ENCODE assay signal across 9 mouse cellular contexts in genomic region chr9:120569721-120570333, GRCm38 (mm10). TPM values are rescaled to one million over a fixed set of nuclear protein-coding genes. Genes with fewer than 3 reads are reported as not detected.
DNase-seq lines count a peak whose midpoint lies in the region; ATAC-seq and TF ChIP-seq lines count a peak whose summit lies in the region.
"Had no signal": no experiment of that assay in that cellular context is flagged by ENCODE, and none has a peak within 500 bp of the region (broad histone marks: within the 10 kb centered on the region; RNA-seq: fewer than 3 reads in every experiment).

No protein-coding gene starts in this region.

- no peaks in the 10 kb centered on the region for H3K27me3 ChIP-seq in heart, embryonic 11.5 days (ENCODE audit: control insufficient read depth, insufficient read depth, low read length)
- no peaks in the 10 kb centered on the region for H3K27me3 ChIP-seq in myocyte (ENCODE audit: control insufficient read depth, insufficient read depth, insufficient read length)
- H3K27me3 ChIP-seq: limb, embryonic 12.5 days had no signal

- no peak overlapping the region for H3ac ChIP-seq in myocyte (ENCODE audit: control insufficient read depth, insufficient read length)

- 0 out of 2 replicates have a peak overlapping the region, but pooled peaks have one; percentile 28 for H3K9ac ChIP-seq in heart, embryonic 11.5 days (ENCODE audit: low read depth, low read length)

- intact Hi-C loops in heart, postnatal 36 days (cut with DNase I) = loop anchor here (2.0 to 5.0 kb wide), 3 partner anchors 67 to 787 kb away; no protein-coding TSS in a partner anchor

- WGBS in heart, embryonic 11.5 days (ENCODE audit: insufficient replicate concordance) = 57% methylated on average over 13 of the region's 13 CpGs

- H3K27ac ChIP-seq in heart, embryonic 11.5 days (ENCODE audit: low read depth, low read length) = peak overlapping the region; percentile 41
- H3K27ac ChIP-seq: limb, embryonic 12.5 days had no signal

- no peaks in the 10 kb centered on the region for H3K9me3 ChIP-seq in heart, embryonic 11.5 days (replicated peaks; ENCODE audit: control insufficient read depth, low read length)
- H3K9me3 ChIP-seq: limb, embryonic 12.5 days had no signal

- H3K4me1 ChIP-seq in heart, embryonic 11.5 days (ENCODE audit: control insufficient read depth, insufficient read depth, low read length) = peaks cover 12% of the 10 kb centered on the region

- peaks cover 23% of the 10 kb centered on the region for H3K79me2 ChIP-seq in myocyte (ENCODE audit: control insufficient read depth, insufficient read depth)

- H3K36me3 ChIP-seq in heart, embryonic 11.5 days (ENCODE audit: control insufficient read depth, insufficient read depth, low read length) = peaks cover 9% of the 10 kb centered on the region
- peaks cover 25% of the 10 kb centered on the region for H3K36me3 ChIP-seq in myocyte (ENCODE audit: control insufficient read depth, insufficient read depth)

- ATAC-seq in heart, embryonic 11.5 days (replicated peaks; ENCODE audit: insufficient number of reproducible peaks, low FRiP score, low TSS enrichment) = no peak

- H3K4me2 ChIP-seq in heart, embryonic 11.5 days = peak overlapping the region; percentile 37
- H3K4me2 ChIP-seq in myocyte (ENCODE audit: low read depth) = no peak overlapping the region

- DNase-seq in heart, postnatal 36 days = no peak
- DNase-seq in thymus, postnatal 0 days (ENCODE audit: low spot score) = peak; percentile 47
- no peak for DNase-seq in thymus, postnatal 36 days
- peak; percentile 61 to 79 for DNase-seq in cerebellum, postnatal 14 days
- DNase-seq in kidney, postnatal 36 days = peak; percentile 37 to 76
- DNase-seq in gastrocnemius, postnatal 25 days = no peak

- no peak overlapping the region; the same call in 1 of the 2 replicates for H3K4me3 ChIP-seq in heart, embryonic 11.5 days (ENCODE audit: low read depth, low read length)
- peak overlapping the region; percentile 86 for H3K4me3 ChIP-seq in myocyte

- TF ChIP-seq POLR2A in myocyte (IDR thresholded peaks at IDR 0.05; ENCODE audit: insufficient read length, low read depth) = no peak

TF ChIP-seq in myocyte, 11 proteins besides CTCF, POLR2A, EP300 and RAD21:
- no peak for TF ChIP-seq SRF (IDR thresholded peaks at IDR 0.05; ENCODE audit: control insufficient read depth, insufficient read length, low read depth)
- no peak for TF ChIP-seq E2F4 (IDR thresholded peaks at IDR 0.05; ENCODE audit: insufficient read depth)
- no peak for TF ChIP-seq TCF3 (IDR thresholded peaks at IDR 0.05; ENCODE audit: insufficient read length, low read depth)
- TF ChIP-seq MAX (IDR thresholded peaks at IDR 0.05; ENCODE audit: low read depth) = no peak
- TF ChIP-seq REST (IDR thresholded peaks at IDR 0.05; ENCODE audit: insufficient read depth, insufficient read length) = no peak
- no peak for TF ChIP-seq USF1 (IDR thresholded peaks at IDR 0.05; ENCODE audit: low read depth)
- no peak for TF ChIP-seq TCF12 (IDR thresholded peaks at IDR 0.05; ENCODE audit: insufficient read depth, poor library complexity, severe bottlenecking)
- no peak for TF ChIP-seq MYOG (IDR thresholded peaks at IDR 0.05; ENCODE audit: control insufficient read depth in 1 of 3, insufficient read depth in 1 of 3, insufficient read length in 2 of 3, low read depth in 2 of 3)
- no peak for TF ChIP-seq MYOD1 (IDR thresholded peaks at IDR 0.05; ENCODE audit: control insufficient read depth in 1 of 3, insufficient read length in 2 of 3, low read depth in 2 of 3)
- no peak for TF ChIP-seq CEBPB (IDR thresholded peaks at IDR 0.05; ENCODE audit: insufficient read depth, poor library complexity, severe bottlenecking)
- TF ChIP-seq POLR2AphosphoS2 (IDR thresholded peaks at IDR 0.05; ENCODE audit: insufficient read length, low read depth) = no peak

RNA-seq across cellular contexts. Expression of gene Rpl14, which starts 1.4 kb away (rescaled TPM):
- polyA plus RNA-seq in heart, embryonic 11.5 days (2014; fragmentation: Nextera tagmentation; extraction: Ambion mirVana) = 644 and 729 TPM in 2 replicates
- total RNA-seq in heart, postnatal 36 days (2021) = 100 to 1,000 TPM; 283 to 295 TPM
- polyA plus RNA-seq in thymus, postnatal 0 days (2015; fragmentation: Nextera tagmentation; extraction: Ambion mirVana) = 877 and 894 TPM in 2 replicates
- polyA plus RNA-seq in myocyte (2012; fragmentation: generic; extraction: Trizol) = 1,509 TPM
- 100 to 1,000 TPM; 268 to 270 TPM for total RNA-seq in gastrocnemius, postnatal 25 days (2021)

RNA-seq across cellular contexts. Expression of gene Entpd3, which starts 30.2 kb away (rescaled TPM):
- 0.20 and 0.66 TPM in 2 replicates for polyA plus RNA-seq in heart, embryonic 11.5 days (2014; fragmentation: Nextera tagmentation; extraction: Ambion mirVana)
- not detected for total RNA-seq in heart, postnatal 36 days (2021)
- polyA plus RNA-seq in thymus, postnatal 0 days (2015; fragmentation: Nextera tagmentation; extraction: Ambion mirVana) = 0.24 and 0.34 TPM in 2 replicates
- 1.1 TPM for polyA plus RNA-seq in myocyte (2012; fragmentation: generic; extraction: Trizol)
- not detected for total RNA-seq in gastrocnemius, postnatal 25 days (2021)

Comparison
In these comparisons a context has a peak if more than half of its experiments do, and no peak if none do; other contexts are left out.
1. DNase-seq: peak in thymus, postnatal 0 days (single experiment), cerebellum, postnatal 14 days (2 of 2) and kidney, postnatal 36 days (2 of 2); none in heart, postnatal 36 days (0 of 2), thymus, postnatal 36 days (0 of 2) and gastrocnemius, postnatal 25 days (single experiment).